In genomic region chr15:86069011-86069791, GRCm38 (mm10) we compare ENCODE assay signal across 11 mouse cellular contexts. TPM values are rescaled to one million over a fixed set of nuclear protein-coding genes. Genes with fewer than 3 reads are reported as not detected.
DNase-seq lines count a peak whose midpoint lies in the region; ATAC-seq and TF ChIP-seq lines count a peak whose summit lies in the region.
"Had no signal": no experiment of that assay in that cellular context is flagged by ENCODE, and none has a peak within 500 bp of the region (broad histone marks: within the 10 kb centered on the region; RNA-seq: fewer than 3 reads in every experiment).

No protein-coding gene starts in this region.

- TF ChIP-seq POLR2A in cerebellum, adult 2 months (IDR thresholded peaks at IDR 0.05; ENCODE audit: borderline replicate concordance, insufficient read depth, low read length): no peak
- no peak for TF ChIP-seq POLR2A in MEL (IDR thresholded peaks at IDR 0.05; ENCODE audit: control insufficient read depth in 1 of 2, insufficient read depth in 1 of 2, low read depth in 1 of 2, low read length in 2 of 2, poor library complexity in 1 of 2)

- H3K36me3 ChIP-seq in liver, embryonic 13.5 days: peaks cover 12% of the 10 kb centered on the region
- H3K36me3 ChIP-seq in liver, embryonic 11.5 days (ENCODE audit: control insufficient read depth, insufficient read depth, low read length): no peaks in the 10 kb centered on the region
- H3K36me3 ChIP-seq in MEL (ENCODE audit: control insufficient read depth in 1 of 2, insufficient read depth in 2 of 2, low read length in 2 of 2): peaks cover 0 to 35% of the 10 kb centered on the region in 2 experiments; a peak in 3 of 4 replicates

- no peak overlapping the region for H3K4me2 ChIP-seq in liver, embryonic 13.5 days
- no peak overlapping the region for H3K4me2 ChIP-seq in liver, embryonic 11.5 days

- no peaks in the 10 kb centered on the region for H3K9me3 ChIP-seq in liver, embryonic 13.5 days (replicated peaks)
- no peaks in the 10 kb centered on the region for H3K9me3 ChIP-seq in liver, embryonic 11.5 days (ENCODE audit: control insufficient read depth, low read length)
- H3K9me3 ChIP-seq in MEL (replicated peaks; ENCODE audit: insufficient read depth, low read length): no peaks in the 10 kb centered on the region
- H3K9me3 ChIP-seq: heart, embryonic 10.5 days had no signal

- no peaks in the 10 kb centered on the region for H3K27me3 ChIP-seq in cerebellum, adult 2 months (ENCODE audit: control insufficient read depth, insufficient read depth, low read length)
- no peaks in the 10 kb centered on the region for H3K27me3 ChIP-seq in liver, embryonic 13.5 days
- H3K27me3 ChIP-seq in liver, embryonic 11.5 days (replicated peaks; ENCODE audit: control insufficient read depth, insufficient read depth, low read length): no peaks in the 10 kb centered on the region
- H3K27me3 ChIP-seq in MEL (ENCODE audit: control insufficient read depth in 1 of 2, insufficient read depth in 2 of 2, low read length in 2 of 2): no peaks in the 10 kb centered on the region

- DNase-seq in cerebellum, adult 2 months: peak; percentile 65 to 74
- no peak for DNase-seq in cerebellum, adult 9-10 months
- no peak for DNase-seq in liver, embryonic 13.5 days
- DNase-seq in liver, embryonic 11.5 days (ENCODE audit: low spot score): no peak
- no peak for DNase-seq in MEL (ENCODE audit: low read depth, low spot score)
- no peak for DNase-seq in frontal cortex, postnatal 14 days (ENCODE audit: low spot score in 2 of 2)
- DNase-seq in adrenal gland, adult 2 months: no peak
- DNase-seq: lung, postnatal 14 days had no signal

- TF ChIP-seq RAD21 in MEL (IDR thresholded peaks at IDR 0.05; ENCODE audit: low read depth, low read length): no peak

- TF ChIP-seq EP300 in MEL (IDR thresholded peaks at IDR 0.05; ENCODE audit: low read depth in 1 of 2, low read length in 2 of 2): no peak

- 39% methylated on average over 10 of the region's 10 CpGs for WGBS in cerebellum, adult 2 months
- 64% methylated on average over 10 of the region's 10 CpGs for WGBS in liver, embryonic 13.5 days (ENCODE audit: insufficient replicate concordance)
- 78% methylated on average over 10 of the region's 10 CpGs for WGBS in liver, embryonic 11.5 days

- H3K27ac ChIP-seq in cerebellum, adult 2 months (ENCODE audit: insufficient read depth, low read length): peak overlapping the region; percentile 77
- H3K27ac ChIP-seq in liver, embryonic 13.5 days: peak overlapping the region; percentile 64
- no peak overlapping the region; the same call in 1 of the 2 replicates for H3K27ac ChIP-seq in liver, embryonic 11.5 days (ENCODE audit: low read depth, low read length)
- no peak overlapping the region for H3K27ac ChIP-seq in MEL (ENCODE audit: control insufficient read depth, low read depth, low read length)

- no peak overlapping the region for H3K9ac ChIP-seq in liver, embryonic 13.5 days
- H3K9ac ChIP-seq in liver, embryonic 11.5 days (ENCODE audit: low read depth, low read length): no peak overlapping the region
- no peak overlapping the region for H3K9ac ChIP-seq in MEL (ENCODE audit: control insufficient read depth, low read depth, low read length, poor library complexity, severe bottlenecking)

- H3K4me3 ChIP-seq in cerebellum, adult 2 months (replicated peaks; ENCODE audit: insufficient read depth, low read depth, low read length): no peak overlapping the region
- no peak overlapping the region for H3K4me3 ChIP-seq in liver, embryonic 13.5 days (replicated peaks)
- H3K4me3 ChIP-seq in liver, embryonic 11.5 days (ENCODE audit: low read depth, low read length): no peak overlapping the region
- H3K4me3 ChIP-seq in MEL (ENCODE audit: control insufficient read depth in 1 of 2, insufficient read depth in 1 of 2, low read depth in 2 of 2, low read length in 2 of 2): no peak overlapping the region
- H3K4me3 ChIP-seq: heart, embryonic 10.5 days; left cerebral cortex, adult 2 months had no signal

- peaks cover 65% of the 10 kb centered on the region for H3K4me1 ChIP-seq in cerebellum, adult 2 months (ENCODE audit: control insufficient read depth, insufficient read depth, low read length)
- peaks cover 84% of the 10 kb centered on the region for H3K4me1 ChIP-seq in liver, embryonic 13.5 days (replicated peaks)
- H3K4me1 ChIP-seq in liver, embryonic 11.5 days (replicated peaks; ENCODE audit: control insufficient read depth, insufficient read depth, low read length): peaks cover 56% of the 10 kb centered on the region
- peaks cover 2 to 37% of the 10 kb centered on the region in 2 experiments for H3K4me1 ChIP-seq in MEL (ENCODE audit: control insufficient read depth in 1 of 2, insufficient read depth in 2 of 2, low read length in 2 of 2)

- no peak for ATAC-seq in liver, embryonic 13.5 days (ENCODE audit: low read depth)
- ATAC-seq in liver, embryonic 11.5 days (replicated peaks; ENCODE audit: low FRiP score): no peak
- ATAC-seq in megakaryocyte, adult 5-6 weeks (ENCODE audit: poor library complexity, severe bottlenecking): peak; percentile 57

- TF ChIP-seq CTCF in cerebellum, adult 2 months (IDR thresholded peaks at IDR 0.05; ENCODE audit: borderline replicate concordance, insufficient read depth, low read depth, low read length): 0 out of 2 replicates have a peak, but pooled peaks have one; percentile 9
- no peak for TF ChIP-seq CTCF in MEL (IDR thresholded peaks at IDR 0.05 in 2 of 3, conservative IDR thresholded peaks at IDR 0.05 in 1 of 3; ENCODE audit: control insufficient read depth in 1 of 3, insufficient read depth in 1 of 3, low read depth in 2 of 3, low read length in 3 of 3, poor library complexity in 1 of 3, severe bottlenecking in 1 of 3)

- H3K79me2 ChIP-seq in MEL (ENCODE audit: control insufficient read depth, insufficient read depth, low read length, poor library complexity): peaks cover 58% of the 10 kb centered on the region

TF ChIP-seq in MEL, 35 proteins besides CTCF, POLR2A, EP300 and RAD21:
- TF ChIP-seq USF1 (IDR thresholded peaks at IDR 0.05; ENCODE audit: low read depth, low read length) (peak; percentile 41; the same call in 1 of the 2 replicates), JUND (IDR thresholded peaks at IDR 0.05; ENCODE audit: low read depth, low read length) (no peak)

RNA-seq across cellular contexts. Expression of gene Gramd4, which starts 11.7 kb away (rescaled TPM):
- 36.0 and 40.4 TPM in 2 replicates for polyA plus RNA-seq in cerebellum, adult 2 months (2012; rRNA removed)
- 6.8 and 7.0 TPM in 2 replicates for polyA plus RNA-seq in liver, embryonic 13.5 days (2015; fragmentation: Nextera tagmentation; extraction: Ambion mirVana)
- polyA plus RNA-seq in liver, embryonic 11.5 days (2014; fragmentation: Nextera tagmentation; extraction: Ambion mirVana): 12.6 and 13.9 TPM in 2 replicates
- total RNA-seq in MEL (2012; rRNA removed): 34.1 and 43.1 TPM in 2 replicates
- 10 to 100 TPM; 35.2 to 38.0 TPM for polyA plus RNA-seq in MEL (2012; ENCODE audit: insufficient read depth in 1 of 2, insufficient read length in 2 of 2, low read depth in 1 of 2, low replicate concordance in 2 of 2, missing spikeins in 1 of 2)
- 11.5 and 13.1 TPM in 2 replicates for total RNA-seq in megakaryocyte, adult 5-6 weeks (2015)
- total RNA-seq in megakaryocyte, adult 5-6 weeks (2017): 36.8 and 46.0 TPM in 2 replicates
- 10 to 100 TPM; 13.8 to 19.5 TPM for total RNA-seq in adrenal gland, adult 2 months (2021)
- 10.5 and 11.3 TPM in 2 replicates for polyA plus RNA-seq in adrenal gland, adult 2 months (2012; rRNA removed)

RNA-seq across cellular contexts. Expression of gene Celsr1, which starts 35.6 kb away (rescaled TPM):
- 0.49 and 0.60 TPM in 2 replicates for polyA plus RNA-seq in cerebellum, adult 2 months (2012; rRNA removed)
- 0.06 and 0.20 TPM in 2 replicates for polyA plus RNA-seq in liver, embryonic 13.5 days (2015; fragmentation: Nextera tagmentation; extraction: Ambion mirVana)
- 0.53 and 1.4 TPM in 2 replicates for polyA plus RNA-seq in liver, embryonic 11.5 days (2014; fragmentation: Nextera tagmentation; extraction: Ambion mirVana)
- 0.12 and 0.16 TPM in 2 replicates for total RNA-seq in MEL (2012; rRNA removed)
- under 1 TPM in 1 of 2 experiments, not detected in 1; 0.42 TPM for polyA plus RNA-seq in MEL (2012; ENCODE audit: insufficient read depth in 1 of 2, insufficient read length in 2 of 2, low read depth in 1 of 2, low replicate concordance in 2 of 2, missing spikeins in 1 of 2)
- 1.0 and 1.2 TPM in 2 replicates for total RNA-seq in megakaryocyte, adult 5-6 weeks (2015)
- 1.2 and 4.4 TPM in 2 replicates for total RNA-seq in megakaryocyte, adult 5-6 weeks (2017)
- 1 to 10 TPM; 4.7 to 7.7 TPM for total RNA-seq in adrenal gland, adult 2 months (2021)
- polyA plus RNA-seq in adrenal gland, adult 2 months (2012; rRNA removed): 1.2 and 1.8 TPM in 2 replicates

Comparison
In these comparisons a context has a peak if more than half of its experiments do, and no peak if none do; other contexts are left out.
1. DNase-seq: peak in cerebellum, adult 2 months (2 of 2); none in cerebellum, adult 9-10 months (single experiment), liver, embryonic 13.5 days (single experiment), liver, embryonic 11.5 days (single experiment), MEL (single experiment), frontal cortex, postnatal 14 days (0 of 2) and adrenal gland, adult 2 months (single experiment).
2. H3K27ac ChIP-seq: peak in cerebellum, adult 2 months (single experiment) and liver, embryonic 13.5 days (single experiment); none in liver, embryonic 11.5 days (single experiment) and MEL (single experiment).